Mouse (Mus musculus): Measurements from ENCODE around the gene Camk1d. TPM values are rescaled to one million over a fixed set of nuclear protein-coding genes. Genes with fewer than 3 reads are reported as not detected.
"Not testable (repeated sequence)": the region's sequence is repeated elsewhere in the genome, so short reads cannot be mapped to it uniquely, and the experiment has no call there.

Camk1d gene
- total RNA-seq, 1 experiment, result 12.5 TPM

DNA sequence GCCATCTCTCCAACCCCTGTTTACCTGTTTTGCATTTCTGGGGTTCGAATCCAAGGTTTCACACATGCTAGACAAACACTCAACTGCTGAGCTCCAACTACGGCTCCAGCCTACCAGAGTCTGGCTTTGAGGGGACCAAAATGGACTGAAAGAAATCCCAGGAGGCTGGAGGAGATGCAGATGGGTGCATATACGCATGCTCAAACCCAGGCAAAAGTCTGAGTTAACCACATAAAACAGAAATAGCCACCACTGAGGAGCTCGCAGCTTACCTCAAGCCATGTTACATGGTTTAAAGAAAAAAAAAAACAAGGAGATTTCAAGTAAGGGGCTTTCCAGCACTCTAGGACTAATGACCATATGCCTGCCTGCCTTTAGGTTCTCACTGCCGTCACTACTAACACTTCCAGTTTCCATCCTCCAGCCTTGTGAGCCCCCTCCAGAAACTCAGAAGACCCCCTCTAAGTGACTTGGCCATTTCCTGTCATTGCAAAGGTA is 162.5 kb downstream of the Camk1d start:
- Histone ChIP-seq H3K27ac (ENCODE audit: insufficient read depth, low read depth, low read length, poor library complexity, severe bottlenecking) (no peak overlapping the region), H3K4me3 (ENCODE audit: insufficient read depth in 1 of 2, low read depth in 1 of 2, low read length in 2 of 2, poor library complexity in 1 of 2, severe bottlenecking in 1 of 2) (no peak overlapping the region), H3K9me3 (ENCODE audit: control insufficient read depth, insufficient read depth, low read depth, low read length) (no peaks in the 10 kb centered on the region; the same call in 1 of the 2 replicates), H3K4me1 (ENCODE audit: control insufficient read depth in 2 of 2, insufficient read depth in 2 of 2, low read length in 2 of 2, poor library complexity in 1 of 2) (no peaks in the 10 kb centered on the region), H3K9ac (ENCODE audit: insufficient read depth, low read depth, low read length, poor library complexity, severe bottlenecking) (no peak overlapping the region), H3K36me3 (ENCODE audit: control insufficient read depth, insufficient read depth, low read length, poor library complexity, severe bottlenecking) (peaks cover 2% of the 10 kb centered on the region; the same call in 1 of the 2 replicates)
- DNase-seq (ENCODE audit: low read depth, low spot score), result no peak
- in situ Hi-C loops (cut with MboI; ENCODE audit: low sequenced_read_pairs in 2 of 2, unreplicated experiment in 2 of 2), result no loop called here
- TF ChIP-seq HCFC1 (IDR thresholded peaks at IDR 0.05; ENCODE audit: borderline replicate concordance, insufficient read depth, low read length) (no peak), CHD2 (IDR thresholded peaks at IDR 0.05; ENCODE audit: low read depth, low read length) (no peak), MAFK (IDR thresholded peaks at IDR 0.05; ENCODE audit: insufficient read depth, low read depth, low read length) (no peak), ZC3H11A (IDR thresholded peaks at IDR 0.05; ENCODE audit: borderline replicate concordance, low read depth, low read length) (no peak), ZNF384 (IDR thresholded peaks at IDR 0.05; ENCODE audit: low read depth, low read length) (no peak)

DNA sequence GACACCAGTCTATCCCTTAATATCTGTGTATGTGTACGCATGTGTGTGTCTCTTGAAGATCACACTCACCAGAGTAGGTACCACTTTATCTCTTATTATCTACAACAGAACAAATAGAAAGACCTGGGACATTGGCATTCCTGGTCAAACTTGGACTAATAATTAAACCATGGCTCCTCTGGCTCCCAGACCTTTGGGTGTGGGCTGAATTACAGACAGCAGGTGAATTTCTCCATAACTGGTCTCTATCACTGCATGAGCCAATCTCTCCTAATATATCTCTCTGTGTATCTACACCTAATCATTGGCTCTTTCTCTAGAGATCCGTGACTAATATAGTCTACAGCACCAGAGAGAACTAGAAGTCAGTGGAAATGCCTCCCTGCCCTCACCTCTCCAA is 165.0 kb downstream of the Camk1d start:
- Histone ChIP-seq H3K9ac (ENCODE audit: insufficient read depth, low read depth, low read length, poor library complexity, severe bottlenecking) (no peak overlapping the region), H3K9me3 (ENCODE audit: control insufficient read depth, insufficient read depth, low read depth, low read length) (no peaks in the 10 kb centered on the region; the same call in 1 of the 2 replicates), H3K4me1 (ENCODE audit: control insufficient read depth in 2 of 2, insufficient read depth in 2 of 2, low read length in 2 of 2, poor library complexity in 1 of 2) (no peaks in the 10 kb centered on the region), H3K4me3 (ENCODE audit: insufficient read depth in 1 of 2, low read depth in 1 of 2, low read length in 2 of 2, poor library complexity in 1 of 2, severe bottlenecking in 1 of 2) (no peak overlapping the region), H3K27ac (ENCODE audit: insufficient read depth, low read depth, low read length, poor library complexity, severe bottlenecking) (no peak overlapping the region), H3K36me3 (ENCODE audit: control insufficient read depth, insufficient read depth, low read length, poor library complexity, severe bottlenecking) (peaks cover 2% of the 10 kb centered on the region; the same call in 1 of the 2 replicates)
- no peak for TF ChIP-seq CHD2 (IDR thresholded peaks at IDR 0.05; ENCODE audit: low read depth, low read length)
- DNase-seq (ENCODE audit: low read depth, low spot score), result no peak
- in situ Hi-C loops (cut with MboI; ENCODE audit: low sequenced_read_pairs in 2 of 2, unreplicated experiment in 2 of 2), result no loop called here

DNA sequence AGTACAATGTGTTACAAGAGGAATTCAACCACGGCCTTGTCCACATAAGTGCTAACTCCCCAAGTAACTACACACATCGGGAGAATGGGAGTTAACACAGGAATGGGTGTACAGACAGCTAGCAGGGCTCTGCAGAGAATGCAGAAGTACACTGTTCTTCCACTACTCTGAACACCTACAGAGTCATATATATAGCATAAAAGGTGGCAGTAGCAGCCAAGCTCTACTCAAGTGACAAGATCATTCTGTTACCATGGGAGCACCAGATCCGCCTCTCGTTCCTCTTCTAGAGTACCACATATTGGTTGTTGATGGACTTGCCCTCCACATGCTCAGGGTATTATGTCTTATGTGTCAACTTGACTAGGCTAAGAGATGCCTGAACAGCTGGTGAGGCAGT is 165.4 kb downstream of the Camk1d start:
- Histone ChIP-seq H3K27ac (ENCODE audit: insufficient read depth, low read depth, low read length, poor library complexity, severe bottlenecking) (no peak overlapping the region), H3K9me3 (ENCODE audit: control insufficient read depth, insufficient read depth, low read depth, low read length) (no peaks in the 10 kb centered on the region; the same call in 1 of the 2 replicates), H3K4me1 (ENCODE audit: control insufficient read depth in 2 of 2, insufficient read depth in 2 of 2, low read length in 2 of 2, poor library complexity in 1 of 2) (no peaks in the 10 kb centered on the region), H3K36me3 (ENCODE audit: control insufficient read depth, insufficient read depth, low read length, poor library complexity, severe bottlenecking) (peaks cover 2% of the 10 kb centered on the region; the same call in 1 of the 2 replicates), H3K9ac (ENCODE audit: insufficient read depth, low read depth, low read length, poor library complexity, severe bottlenecking) (no peak overlapping the region), H3K4me3 (ENCODE audit: insufficient read depth in 1 of 2, low read depth in 1 of 2, low read length in 2 of 2, poor library complexity in 1 of 2, severe bottlenecking in 1 of 2) (no peak overlapping the region)
- in situ Hi-C loops (cut with MboI; ENCODE audit: low sequenced_read_pairs in 2 of 2, unreplicated experiment in 2 of 2), result no loop called here
- TF ChIP-seq ZNF384 (IDR thresholded peaks at IDR 0.05; ENCODE audit: low read depth, low read length), result no peak
- TF ChIP-seq ZC3H11A (IDR thresholded peaks at IDR 0.05; ENCODE audit: borderline replicate concordance, low read depth, low read length), result no peak
- no peak for TF ChIP-seq HCFC1 (IDR thresholded peaks at IDR 0.05; ENCODE audit: borderline replicate concordance, insufficient read depth, low read length)
- TF ChIP-seq CHD2 (IDR thresholded peaks at IDR 0.05; ENCODE audit: low read depth, low read length), result no peak
- TF ChIP-seq MAFK (IDR thresholded peaks at IDR 0.05; ENCODE audit: insufficient read depth, low read depth, low read length), result no peak
- no peak for DNase-seq (ENCODE audit: low read depth, low spot score)

DNA sequence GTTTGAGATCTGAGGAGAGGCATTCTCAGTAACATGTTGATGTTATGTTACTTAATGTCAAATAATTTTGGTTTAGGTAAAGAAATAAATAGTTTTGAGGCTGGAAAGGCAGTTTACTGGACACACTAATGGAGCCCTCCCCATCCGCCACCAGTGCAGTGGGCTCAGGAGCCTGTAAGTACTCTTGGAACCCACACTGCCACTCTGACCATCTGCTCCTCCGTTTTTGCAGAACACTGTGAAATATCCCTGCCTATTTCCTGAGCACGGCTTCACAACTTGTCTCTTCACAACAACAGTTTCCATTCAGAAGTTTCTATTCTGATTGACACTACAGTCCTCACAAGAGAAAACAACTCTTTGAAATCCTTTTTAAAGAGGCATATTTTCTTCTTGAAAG is 173.4 kb downstream of the Camk1d start:
- DNase-seq (ENCODE audit: low read depth, low spot score), result no peak
- in situ Hi-C loops (cut with MboI; ENCODE audit: low sequenced_read_pairs in 2 of 2, unreplicated experiment in 2 of 2), result no loop called here
- TF ChIP-seq MAFK (IDR thresholded peaks at IDR 0.05; ENCODE audit: insufficient read depth, low read depth, low read length) (no peak), ZC3H11A (IDR thresholded peaks at IDR 0.05; ENCODE audit: borderline replicate concordance, low read depth, low read length) (no peak), CHD2 (IDR thresholded peaks at IDR 0.05; ENCODE audit: low read depth, low read length) (no peak)

DNA sequence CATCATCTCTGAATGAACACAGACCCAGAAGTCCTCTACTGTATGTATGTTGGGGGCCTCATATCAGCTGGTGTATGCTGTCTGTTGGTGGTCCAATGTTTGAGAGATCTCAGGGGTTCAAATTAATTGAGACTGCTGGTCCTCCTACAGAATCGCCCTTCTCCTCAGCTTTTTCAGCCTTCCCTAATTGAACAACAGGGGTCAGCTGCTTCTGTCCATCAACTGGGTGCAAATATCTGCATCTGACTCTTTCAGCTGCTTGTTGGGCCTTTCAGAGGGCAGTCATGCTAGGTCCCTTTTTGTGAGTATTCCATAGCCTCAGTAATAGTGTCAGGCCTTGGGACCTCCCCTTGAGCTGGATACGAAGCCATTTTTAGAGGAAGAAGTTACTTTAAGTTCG is 174.4 kb downstream of the Camk1d start:
- H3K9me3 ChIP-seq (ENCODE audit: control insufficient read depth, insufficient read depth, low read depth, low read length); in situ Hi-C loops (cut with MboI; ENCODE audit: low sequenced_read_pairs in 2 of 2, unreplicated experiment in 2 of 2); H3K27ac ChIP-seq (ENCODE audit: insufficient read depth, low read depth, low read length, poor library complexity, severe bottlenecking); H3K36me3 ChIP-seq (ENCODE audit: control insufficient read depth, insufficient read depth, low read length, poor library complexity, severe bottlenecking); H3K9ac ChIP-seq (ENCODE audit: insufficient read depth, low read depth, low read length, poor library complexity, severe bottlenecking); H3K4me3 ChIP-seq (ENCODE audit: insufficient read depth in 1 of 2, low read depth in 1 of 2, low read length in 2 of 2, poor library complexity in 1 of 2, severe bottlenecking in 1 of 2); DNase-seq (ENCODE audit: low read depth, low spot score); H3K4me1 ChIP-seq (ENCODE audit: control insufficient read depth in 2 of 2, insufficient read depth in 2 of 2, low read length in 2 of 2, poor library complexity in 1 of 2): not testable (repeated sequence)

More for the DNA sequence above, 173.4 kb downstream of the Camk1d start:
- no peak overlapping the region for H3K4me3 ChIP-seq (ENCODE audit: insufficient read depth in 1 of 2, low read depth in 1 of 2, low read length in 2 of 2, poor library complexity in 1 of 2, severe bottlenecking in 1 of 2)
- no peaks in the 10 kb centered on the region for H3K9me3 ChIP-seq (ENCODE audit: control insufficient read depth, insufficient read depth, low read depth, low read length)
- H3K27ac ChIP-seq (ENCODE audit: insufficient read depth, low read depth, low read length, poor library complexity, severe bottlenecking), result no peak overlapping the region
- no peaks in the 10 kb centered on the region for H3K4me1 ChIP-seq (ENCODE audit: control insufficient read depth in 2 of 2, insufficient read depth in 2 of 2, low read length in 2 of 2, poor library complexity in 1 of 2)
- no peak overlapping the region for H3K9ac ChIP-seq (ENCODE audit: insufficient read depth, low read depth, low read length, poor library complexity, severe bottlenecking)
- H3K36me3 ChIP-seq (ENCODE audit: control insufficient read depth, insufficient read depth, low read length, poor library complexity, severe bottlenecking), result no peaks in the 10 kb centered on the region
